Mouse (Mus musculus) cortical plate, adult 2 months (tissue): ENCODE results near the gene Timd2.

Experiments used
- CTCF ChIP-seq: fragments of 200-500 bp; IDR thresholded peaks from 2 replicates; pipeline ENCODE4 v1.5.1; 2011; ENCODE audit warnings: mild to moderate bottlenecking, control low read depth, low read length; ENCODE audit not compliant: insufficient read depth; ENCODE audit errors: extremely low read depth
- POLR2A ChIP-seq: fragments of 200-500 bp; IDR thresholded peaks from 2 replicates; pipeline ENCODE4 v1.6.1; 2011; ENCODE audit warnings: mild to moderate bottlenecking, low read length, control low read depth; ENCODE audit not compliant: insufficient read depth; ENCODE audit errors: extremely low read depth

GRCm38 (mm10) chr11:46740886-46741285 lies 34.0 kb upstream of the Timd2 start:
- TF ChIP-seq POLR2A (no peak), CTCF (no peak)
